Mouse (Mus musculus): ENCODE results near the gene Ksr1.

Gene Ksr1

GRCm38 (mm10) chr11:79146331-79146767, at the start of gene Ksr1:
Ksr1 (minus strand) TSS chr11:79146407.
- DNase-seq (ENCODE audit: low spot score in 2 of 2): peak; percentile 83 to 93

GRCm38 (mm10) chr11:79192176-79192575, 46.0 kb upstream of the Ksr1 start:
- DNase-seq (ENCODE audit: low spot score in 2 of 2): peak; percentile 34 to 76

- DNase-seq (ENCODE audit: low spot score in 2 of 2): no peak
Measured at GRCm38 (mm10) chr11:79191214-79191613, 45.0 kb upstream of the Ksr1 start.

- DNase-seq (ENCODE audit: low spot score in 2 of 2): no peak
Measured at GRCm38 (mm10) chr11:79190257-79190656, 44.0 kb upstream of the Ksr1 start.

- DNase-seq (ENCODE audit: low spot score in 2 of 2): no peak
Measured at GRCm38 (mm10) chr11:79188176-79188575, 42.0 kb upstream of the Ksr1 start.

- no peak for DNase-seq (ENCODE audit: low spot score in 2 of 2)
Measured at GRCm38 (mm10) chr11:79187291-79187690, 41.1 kb upstream of the Ksr1 start.

- no peak for DNase-seq (ENCODE audit: low spot score in 2 of 2)
Measured at GRCm38 (mm10) chr11:79185683-79186082, 39.5 kb upstream of the Ksr1 start.

- DNase-seq (ENCODE audit: low spot score in 2 of 2): no peak
Measured at GRCm38 (mm10) chr11:79184126-79184888, 38.1 kb upstream of the Ksr1 start.

GRCm38 (mm10) chr11:79183400-79183799, 37.2 kb upstream of the Ksr1 start:
- no peak for DNase-seq (ENCODE audit: low spot score in 2 of 2)

- no peak for DNase-seq (ENCODE audit: low spot score in 2 of 2)
Measured at GRCm38 (mm10) chr11:79182881-79183280, 36.7 kb upstream of the Ksr1 start.

- no peak for DNase-seq (ENCODE audit: low spot score in 2 of 2)
Measured at GRCm38 (mm10) chr11:79181914-79182313, 35.7 kb upstream of the Ksr1 start.

GRCm38 (mm10) chr11:79176687-79177086, 30.5 kb upstream of the Ksr1 start:
- DNase-seq (ENCODE audit: low spot score in 2 of 2): no peak

GRCm38 (mm10) chr11:79172054-79172453, 25.8 kb upstream of the Ksr1 start:
- no peak for DNase-seq (ENCODE audit: low spot score in 2 of 2)

- DNase-seq (ENCODE audit: low spot score in 2 of 2): no peak
Measured at GRCm38 (mm10) chr11:79166582-79167300, 20.5 kb upstream of the Ksr1 start.

GRCm38 (mm10) chr11:79161077-79161758, 15.0 kb upstream of the Ksr1 start:
- no peak for DNase-seq (ENCODE audit: low spot score in 2 of 2)

- no peak for DNase-seq (ENCODE audit: low spot score in 2 of 2)
Measured at GRCm38 (mm10) chr11:79160127-79160526, 13.9 kb upstream of the Ksr1 start.

- DNase-seq (ENCODE audit: low spot score in 2 of 2): no peak
Measured at GRCm38 (mm10) chr11:79157729-79158128, 11.5 kb upstream of the Ksr1 start.

- no peak for DNase-seq (ENCODE audit: low spot score in 2 of 2)
Measured at GRCm38 (mm10) chr11:79155348-79155747, 9.1 kb upstream of the Ksr1 start.

GRCm38 (mm10) chr11:79152696-79153095, 6.5 kb upstream of the Ksr1 start:
- peak in 1 of 2 experiments; percentile 27 for DNase-seq (ENCODE audit: low spot score in 2 of 2)

GRCm38 (mm10) chr11:79151874-79152273, 5.7 kb upstream of the Ksr1 start:
- no peak for DNase-seq (ENCODE audit: low spot score in 2 of 2)

GRCm38 (mm10) chr11:79150301-79150700, 4.1 kb upstream of the Ksr1 start:
- no peak for DNase-seq (ENCODE audit: low spot score in 2 of 2)

- no peak for DNase-seq (ENCODE audit: low spot score in 2 of 2)
Measured at GRCm38 (mm10) chr11:79149295-79149694, 3.1 kb upstream of the Ksr1 start.
